8 mouse cellular contexts compared by ENCODE assay signal in the genomic region with DNA sequence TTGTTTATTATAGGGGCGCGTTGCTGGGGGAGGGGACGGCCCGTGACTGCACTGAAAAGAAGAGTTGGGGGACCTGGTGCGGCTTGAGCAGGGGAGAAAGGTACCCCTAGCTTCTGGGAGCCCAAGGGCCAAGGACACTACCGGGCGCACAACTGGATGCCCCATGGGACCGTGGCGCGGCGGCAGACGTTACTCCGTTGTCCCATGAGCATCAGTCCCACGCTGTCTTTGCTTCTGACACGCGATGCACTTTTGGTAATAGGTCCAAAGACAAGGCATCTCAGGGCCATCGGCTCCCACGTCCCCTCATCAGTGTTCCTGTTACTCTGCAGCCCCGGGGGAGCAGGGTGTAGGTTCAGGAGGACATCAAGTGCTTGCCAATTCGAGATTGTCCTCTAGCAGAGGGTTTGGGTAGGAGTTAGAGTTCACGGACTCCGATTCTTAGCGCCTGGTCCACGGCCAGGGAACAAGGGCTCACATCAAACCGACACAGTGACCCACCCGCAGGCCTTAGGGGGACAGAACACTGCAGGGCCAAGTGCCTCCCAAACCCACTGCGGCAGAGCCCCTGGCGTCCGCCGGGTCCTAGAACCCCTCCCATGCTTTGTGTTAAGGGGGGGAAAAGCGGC. TPM values are rescaled to one million over a fixed set of nuclear protein-coding genes. Genes with fewer than 3 reads are reported as not detected.
DNase-seq lines count a peak whose midpoint lies in the region; ATAC-seq and TF ChIP-seq lines count a peak whose summit lies in the region.

No protein-coding gene starts in this region.

- H3K79me2 ChIP-seq in MEL (ENCODE audit: control insufficient read depth, insufficient read depth, low read length, poor library complexity) = peaks cover 18% of the 10 kb centered on the region

- H3K36me3 ChIP-seq in MEL (ENCODE audit: control insufficient read depth in 1 of 2, insufficient read depth in 2 of 2, low read length in 2 of 2) = peaks cover 0 to 24% of the 10 kb centered on the region in 2 experiments; a peak in 2 of 4 replicates
- no peaks in the 10 kb centered on the region for H3K36me3 ChIP-seq in intestine, embryonic 16.5 days (ENCODE audit: control insufficient read depth, insufficient read depth, low read length)
- no peaks in the 10 kb centered on the region for H3K36me3 ChIP-seq in liver, embryonic 15.5 days (replicated peaks)
- H3K36me3 ChIP-seq in neural tube, embryonic 14.5 days (ENCODE audit: control insufficient read depth, insufficient read depth, low read length) = no peaks in the 10 kb centered on the region

- no peak for TF ChIP-seq POLR2A in MEL (IDR thresholded peaks at IDR 0.05; ENCODE audit: control insufficient read depth in 1 of 2, insufficient read depth in 1 of 2, low read depth in 1 of 2, low read length in 2 of 2, poor library complexity in 1 of 2)

- ATAC-seq in granulocyte monocyte progenitor cell, adult 5-6 weeks (replicated peaks; ENCODE audit: poor library complexity, severe bottlenecking) = peak; percentile 2
- ATAC-seq in intestine, embryonic 16.5 days = peak; percentile 42
- ATAC-seq in liver, embryonic 15.5 days (ENCODE audit: insufficient read depth) = peak; percentile 16
- ATAC-seq in neural tube, embryonic 14.5 days (ENCODE audit: low read depth) = peak; percentile 54

- WGBS in intestine, embryonic 16.5 days = 0% methylated on average over 31 of the region's 31 CpGs
- WGBS in liver, embryonic 15.5 days (ENCODE audit: insufficient replicate concordance) = under 1% methylated on average over 31 of the region's 31 CpGs
- WGBS in neural tube, embryonic 14.5 days = 1% methylated on average over 31 of the region's 31 CpGs

- DNase-seq in 416B (ENCODE audit: low read depth) (peak; percentile 83), MEL (ENCODE audit: low read depth, low spot score) (peak; percentile 74)
- DNase-seq in embryo, embryonic 9.5 days (ENCODE audit: extremely low spot score) = peak; percentile 79
- no peak for DNase-seq in urinary bladder, adult 2 months (ENCODE audit: low spot score)

- peak overlapping the region; percentile 96 for H3K9ac ChIP-seq in MEL (ENCODE audit: control insufficient read depth, low read depth, low read length, poor library complexity, severe bottlenecking)
- peak overlapping the region; percentile 73 for H3K9ac ChIP-seq in intestine, embryonic 16.5 days (ENCODE audit: low read depth, low read length)
- H3K9ac ChIP-seq in liver, embryonic 15.5 days = peak overlapping the region; percentile 50
- peak overlapping the region; percentile 95 for H3K9ac ChIP-seq in neural tube, embryonic 14.5 days (replicated peaks; ENCODE audit: low read depth, low read length)

- peaks cover 15 to 26% of the 10 kb centered on the region in 2 experiments for H3K4me1 ChIP-seq in MEL (ENCODE audit: control insufficient read depth in 1 of 2, insufficient read depth in 2 of 2, low read length in 2 of 2)
- peaks cover 38% of the 10 kb centered on the region for H3K4me1 ChIP-seq in intestine, embryonic 16.5 days (ENCODE audit: control insufficient read depth, insufficient read depth, low read length)
- peaks cover 33% of the 10 kb centered on the region for H3K4me1 ChIP-seq in liver, embryonic 15.5 days (replicated peaks)
- peaks cover 24% of the 10 kb centered on the region for H3K4me1 ChIP-seq in neural tube, embryonic 14.5 days (ENCODE audit: control insufficient read depth, insufficient read depth, low read length)

- H3K27ac ChIP-seq in MEL (ENCODE audit: control insufficient read depth, low read depth, low read length) = peak overlapping the region; percentile 98
- peak overlapping the region; percentile 69 for H3K27ac ChIP-seq in intestine, embryonic 16.5 days (ENCODE audit: low read length)
- peak overlapping the region; percentile 46 for H3K27ac ChIP-seq in liver, embryonic 15.5 days (replicated peaks)
- H3K27ac ChIP-seq in neural tube, embryonic 14.5 days (ENCODE audit: low read depth, low read length) = peak overlapping the region; percentile 96

- TF ChIP-seq EP300 in MEL (IDR thresholded peaks at IDR 0.05; ENCODE audit: low read depth in 1 of 2, low read length in 2 of 2) = no peak; a peak in 1 of 4 replicates

- TF ChIP-seq RAD21 in MEL (IDR thresholded peaks at IDR 0.05; ENCODE audit: low read depth, low read length) = no peak

- peaks cover 0 to 4% of the 10 kb centered on the region in 2 experiments; a peak in 3 of 4 replicates for H3K27me3 ChIP-seq in MEL (ENCODE audit: control insufficient read depth in 1 of 2, insufficient read depth in 2 of 2, low read length in 2 of 2)
- no peaks in the 10 kb centered on the region for H3K27me3 ChIP-seq in intestine, embryonic 16.5 days (replicated peaks; ENCODE audit: control insufficient read depth, insufficient read depth, low read length)
- peaks cover 84% of the 10 kb centered on the region for H3K27me3 ChIP-seq in liver, embryonic 15.5 days
- no peaks in the 10 kb centered on the region for H3K27me3 ChIP-seq in neural tube, embryonic 14.5 days (ENCODE audit: control insufficient read depth, insufficient read depth, low read length)

- H3K4me2 ChIP-seq in intestine, embryonic 16.5 days (ENCODE audit: low read depth, low read length) = peak overlapping the region; percentile 88
- H3K4me2 ChIP-seq in liver, embryonic 15.5 days = peak overlapping the region; percentile 89
- H3K4me2 ChIP-seq in neural tube, embryonic 14.5 days (ENCODE audit: low read depth, low read length) = peak overlapping the region; percentile 97

- TF ChIP-seq CTCF in MEL (IDR thresholded peaks at IDR 0.05 in 2 of 3, conservative IDR thresholded peaks at IDR 0.05 in 1 of 3; ENCODE audit: control insufficient read depth in 1 of 3, insufficient read depth in 1 of 3, low read depth in 2 of 3, low read length in 3 of 3, poor library complexity in 1 of 3, severe bottlenecking in 1 of 3) = no peak

- peak overlapping the region; percentile 88 to 93 for H3K4me3 ChIP-seq in MEL (ENCODE audit: control insufficient read depth in 1 of 2, insufficient read depth in 1 of 2, low read depth in 2 of 2, low read length in 2 of 2)
- H3K4me3 ChIP-seq in intestine, embryonic 16.5 days (ENCODE audit: low read length) = peak overlapping the region; percentile 95
- peak overlapping the region; percentile 66 for H3K4me3 ChIP-seq in liver, embryonic 15.5 days (replicated peaks)
- peak overlapping the region; percentile 95 for H3K4me3 ChIP-seq in neural tube, embryonic 14.5 days (ENCODE audit: low read depth, low read length)

- no peaks in the 10 kb centered on the region for H3K9me3 ChIP-seq in MEL (replicated peaks; ENCODE audit: insufficient read depth, low read length)
- H3K9me3 ChIP-seq in intestine, embryonic 16.5 days (ENCODE audit: control insufficient read depth, low read length) = no peaks in the 10 kb centered on the region
- H3K9me3 ChIP-seq in liver, embryonic 15.5 days (replicated peaks) = no peaks in the 10 kb centered on the region
- H3K9me3 ChIP-seq in neural tube, embryonic 14.5 days (ENCODE audit: control insufficient read depth, low read length) = no peaks in the 10 kb centered on the region

TF ChIP-seq in MEL, 35 proteins besides CTCF, POLR2A, EP300 and RAD21:
- peak; percentile 68; the same call in 1 of the 2 replicates for TF ChIP-seq POLR2AphosphoS5 (IDR thresholded peaks at IDR 0.05; ENCODE audit: borderline replicate concordance, low read depth, low read length)
- TF ChIP-seq SIN3A (IDR thresholded peaks at IDR 0.05; ENCODE audit: low read length) = no peak

RNA-seq across cellular contexts. Expression of a gene that starts 0.6 kb away (rescaled TPM):
- 2.6 and 40.6 TPM in 2 replicates for total RNA-seq in MEL (2012; rRNA removed)
- 10 to 100 TPM in 1 of 2 experiments, not detected in 1; 11.6 TPM for polyA plus RNA-seq in MEL (2012; ENCODE audit: insufficient read depth in 1 of 2, insufficient read length in 2 of 2, low read depth in 1 of 2, low replicate concordance in 2 of 2, missing spikeins in 1 of 2)
- 0.49 TPM in 1 of 2 replicates, not detected in the other for total RNA-seq in granulocyte monocyte progenitor cell, adult 5-6 weeks (2014; fragmentation: Nextera tagmentation)
- 2.0 and 2.2 TPM in 2 replicates for total RNA-seq in granulocyte monocyte progenitor cell, adult 5-6 weeks (2017)
- polyA plus RNA-seq in intestine, embryonic 16.5 days (2015; fragmentation: Nextera tagmentation; extraction: Ambion mirVana) = 28.6 and 33.1 TPM in 2 replicates
- 5.6 and 6.6 TPM in 2 replicates for polyA plus RNA-seq in liver, embryonic 15.5 days (2015; fragmentation: Nextera tagmentation; extraction: Ambion mirVana)
- 4.2 and 6.5 TPM in 2 replicates for polyA plus RNA-seq in neural tube, embryonic 14.5 days (2014; fragmentation: Nextera tagmentation; extraction: Ambion mirVana)
- 20.6 and 30.7 TPM in 2 replicates for polyA plus RNA-seq in urinary bladder, adult 2 months (2012; rRNA removed)

RNA-seq across cellular contexts. Expression of a gene that starts 50.3 kb away (rescaled TPM):
- 17.0 and 17.1 TPM in 2 replicates for total RNA-seq in MEL (2012; rRNA removed)
- 10 to 100 TPM in 1 of 2 experiments, not detected in 1; 37.9 TPM for polyA plus RNA-seq in MEL (2012; ENCODE audit: insufficient read depth in 1 of 2, insufficient read length in 2 of 2, low read depth in 1 of 2, low replicate concordance in 2 of 2, missing spikeins in 1 of 2)
- total RNA-seq in granulocyte monocyte progenitor cell, adult 5-6 weeks (2014; fragmentation: Nextera tagmentation) = 19.4 and 24.3 TPM in 2 replicates
- 24.8 and 34.2 TPM in 2 replicates for total RNA-seq in granulocyte monocyte progenitor cell, adult 5-6 weeks (2017)
- polyA plus RNA-seq in intestine, embryonic 16.5 days (2015; fragmentation: Nextera tagmentation; extraction: Ambion mirVana) = 47.2 and 47.3 TPM in 2 replicates
- polyA plus RNA-seq in liver, embryonic 15.5 days (2015; fragmentation: Nextera tagmentation; extraction: Ambion mirVana) = 15.7 and 16.5 TPM in 2 replicates
- polyA plus RNA-seq in neural tube, embryonic 14.5 days (2014; fragmentation: Nextera tagmentation; extraction: Ambion mirVana) = 43.6 and 46.7 TPM in 2 replicates
- polyA plus RNA-seq in urinary bladder, adult 2 months (2012; rRNA removed) = 36.2 and 39.2 TPM in 2 replicates

RNA-seq across cellular contexts. Expression of a gene that starts 50.7 kb away (rescaled TPM):
- 61.5 and 73.0 TPM in 2 replicates for total RNA-seq in MEL (2012; rRNA removed)
- polyA plus RNA-seq in MEL (2012; ENCODE audit: insufficient read depth in 1 of 2, insufficient read length in 2 of 2, low read depth in 1 of 2, low replicate concordance in 2 of 2, missing spikeins in 1 of 2) = 10 to 100 TPM in 1 of 2 experiments, not detected in 1; 53.7 TPM
- 36.2 and 43.2 TPM in 2 replicates for total RNA-seq in granulocyte monocyte progenitor cell, adult 5-6 weeks (2014; fragmentation: Nextera tagmentation)
- 46.2 and 48.8 TPM in 2 replicates for total RNA-seq in granulocyte monocyte progenitor cell, adult 5-6 weeks (2017)
- polyA plus RNA-seq in intestine, embryonic 16.5 days (2015; fragmentation: Nextera tagmentation; extraction: Ambion mirVana) = 94.0 and 97.8 TPM in 2 replicates
- polyA plus RNA-seq in liver, embryonic 15.5 days (2015; fragmentation: Nextera tagmentation; extraction: Ambion mirVana) = 37.5 and 39.0 TPM in 2 replicates
- polyA plus RNA-seq in neural tube, embryonic 14.5 days (2014; fragmentation: Nextera tagmentation; extraction: Ambion mirVana) = 116 and 120 TPM in 2 replicates
- 91.8 and 93.0 TPM in 2 replicates for polyA plus RNA-seq in urinary bladder, adult 2 months (2012; rRNA removed)

Comparison
In these comparisons a context has a peak if more than half of its experiments do, and no peak if none do; other contexts are left out.
1. H3K27ac ChIP-seq: peak in every context shown above with its lines; median percentile 98 in MEL; 96 in neural tube, embryonic 14.5 days; 69 in intestine, embryonic 16.5 days; 46 in liver, embryonic 15.5 days.
2. ATAC-seq: peak in every context shown above with its lines; median percentile 54 in neural tube, embryonic 14.5 days; 42 in intestine, embryonic 16.5 days; 16 in liver, embryonic 15.5 days; 2 in granulocyte monocyte progenitor cell, adult 5-6 weeks.